In genomic region chr9:107541474-107542351, GRCm38 (mm10) we compare ENCODE assay signal across 8 mouse cellular contexts. TPM values are rescaled to one million over a fixed set of nuclear protein-coding genes. Genes with fewer than 3 reads are reported as not detected.
DNase-seq lines count a peak whose midpoint lies in the region; ATAC-seq lines count a peak whose summit lies in the region.

Gene Cyb561d2, minus strand, starts transcription at chr9:107542193.
Gene Nprl2, plus strand, starts transcription at chr9:107542226.

- ATAC-seq in frontal cortex, adult (ENCODE audit: low TSS enrichment): peak; percentile 72

- peak; percentile 95 for DNase-seq in MN1 (ENCODE audit: low spot score)
- peak; percentile 94 for DNase-seq in cerebellum, adult 9-10 months
- DNase-seq in hindbrain, embryonic 10.5 days (ENCODE audit: low spot score): peak; percentile 96
- DNase-seq in layer of hippocampus, postnatal 10 days (ENCODE audit: low spot score in 2 of 2): peak; percentile 95 to 96
- peak; percentile 97 for DNase-seq in lung, postnatal 10 days
- peak; percentile 94 for DNase-seq in ovary, postnatal 36 days (ENCODE audit: low spot score)
- DNase-seq in thymus, postnatal 25 days: peak; percentile 97

- no peaks in the 10 kb centered on the region for H3K27me3 ChIP-seq in hindbrain, embryonic 10.5 days (ENCODE audit: insufficient read depth, poor library complexity, severe bottlenecking)

- H3K4me3 ChIP-seq in hindbrain, embryonic 10.5 days: peak within 1 kb of the TSS; percentile 73

- H3K9me3 ChIP-seq in hindbrain, embryonic 10.5 days: no peaks in the 10 kb centered on the region

- WGBS in hindbrain, embryonic 10.5 days: under 1% methylated on average over 46 of the region's 46 CpGs

- H3K27ac ChIP-seq in hindbrain, embryonic 10.5 days: peak within 1 kb of the TSS; percentile 90

- H3K36me3 ChIP-seq in hindbrain, embryonic 10.5 days: peaks cover 57% of the 10 kb centered on the region

- peaks cover 55% of the 10 kb centered on the region for H3K4me1 ChIP-seq in hindbrain, embryonic 10.5 days (replicated peaks)

RNA-seq across cellular contexts. Expression of gene Cyb561d2, which starts in this region (rescaled TPM):
- polyA plus RNA-seq in hindbrain, embryonic 10.5 days (2016; fragmentation: Nextera tagmentation; extraction: Ambion mirVana): 25.1 and 25.9 TPM in 2 replicates
- 10 to 100 TPM; 17.7 to 19.5 TPM for total RNA-seq in layer of hippocampus, postnatal 10 days (2021)

RNA-seq across cellular contexts. Expression of gene Nprl2, which starts in this region (rescaled TPM):
- polyA plus RNA-seq in hindbrain, embryonic 10.5 days (2016; fragmentation: Nextera tagmentation; extraction: Ambion mirVana): 39.2 and 45.7 TPM in 2 replicates
- 10 to 100 TPM; 31.1 to 33.1 TPM for total RNA-seq in layer of hippocampus, postnatal 10 days (2021)

Comparison
In these comparisons a context has a peak if more than half of its experiments do, and no peak if none do; other contexts are left out.
1. Peak in every context shown above with its lines: DNase-seq, ATAC-seq, H3K4me3 ChIP-seq and H3K27ac ChIP-seq.